Mouse (Mus musculus) cerebellum, adult 18-20 months (tissue): ENCODE data around the gene Kdf1.

Experiments
- DNase-seq, 2 experiments: peaks; one replicate each; pipeline ENCODE4 v3.0.0; 2021

The Kdf1 gene

GRCm38 (mm10) chr4:133553448-133554330 is 34.9 kb downstream of the Kdf1 start:
- peak; percentile 22 to 50 for DNase-seq

- no peak for DNase-seq
These were observed 38.4 kb downstream of the Kdf1 start for GRCm38 (mm10) chr4:133557041-133557717.

GRCm38 (mm10) chr4:133559846-133560245 is 41.1 kb downstream of the Kdf1 start:
- DNase-seq = no peak

GRCm38 (mm10) chr4:133561622-133562021 is 42.9 kb downstream of the Kdf1 start:
- DNase-seq = no peak

- peak; percentile 89 to 90 for DNase-seq
These were observed 44.4 kb downstream of the Kdf1 start for GRCm38 (mm10) chr4:133563123-133563571.

GRCm38 (mm10) chr4:133567251-133567650 is 48.5 kb downstream of the Kdf1 start:
- DNase-seq = no peak

- no peak for DNase-seq
These were observed 50.7 kb downstream of the Kdf1 start for GRCm38 (mm10) chr4:133569291-133570065.

GRCm38 (mm10) chr4:133570066-133570466 is 51.3 kb downstream of the Kdf1 start:
- DNase-seq = no peak

- peak; percentile 92 to 93 for DNase-seq
These were observed 55.5 kb downstream of the Kdf1 start, which contains the start of gene Gpatch3 for GRCm38 (mm10) chr4:133574070-133574842. Gene Gpatch3 (plus strand): TSS chr4:133574745.

GRCm38 (mm10) chr4:133574843-133575202 is 56.1 kb downstream of the Kdf1 start:
- no peak for DNase-seq

GRCm38 (mm10) chr4:133577983-133578382 is 59.2 kb downstream of the Kdf1 start:
- DNase-seq = no peak
